Mouse (Mus musculus): ENCODE results near the gene Tango6. TPM values are rescaled to one million over a fixed set of nuclear protein-coding genes. Genes with fewer than 3 reads are reported as not detected.
A peak's percentile ranks its signal among the peaks of the same experiment; 100 is the strongest.
"Not testable (repeated sequence)": the region's sequence is repeated elsewhere in the genome, so short reads cannot be mapped to it uniquely, and the experiment has no call there.

The Tango6 gene
- polyA plus RNA-seq, 1 experiment = 5.9 TPM

GRCm38 (mm10) chr8:106799821-106800220 lies 117.0 kb downstream of the Tango6 start:
- TF ChIP-seq POLR2A (IDR thresholded peaks at IDR 0.05; ENCODE audit: borderline replicate concordance, extremely low read depth, low read depth, low read length) = no peak
- TF ChIP-seq CTCF (IDR thresholded peaks at IDR 0.05; ENCODE audit: insufficient read depth, low read length) = no peak
- 28% methylated on average over 1 of the region's 1 CpGs for WGBS
- peaks cover 7% of the 10 kb centered on the region; the same call in 1 of the 2 replicates for H3K4me1 ChIP-seq (ENCODE audit: control insufficient read depth, insufficient read depth, low read length)
- H3K4me3 ChIP-seq (replicated peaks; ENCODE audit: extremely low read depth, low read depth, low read length) = no peak overlapping the region
- no peak for DNase-seq

GRCm38 (mm10) chr8:106801261-106801660 lies 118.4 kb downstream of the Tango6 start:
- Histone ChIP-seq H3K4me1 (ENCODE audit: control insufficient read depth, insufficient read depth, low read length) (peaks cover 7% of the 10 kb centered on the region; the same call in 1 of the 2 replicates), H3K4me3 (replicated peaks; ENCODE audit: extremely low read depth, low read depth, low read length) (no peak overlapping the region)
- TF ChIP-seq CTCF (IDR thresholded peaks at IDR 0.05; ENCODE audit: insufficient read depth, low read length) = no peak
- no peak for TF ChIP-seq POLR2A (IDR thresholded peaks at IDR 0.05; ENCODE audit: borderline replicate concordance, extremely low read depth, low read depth, low read length)
- DNase-seq = no peak
- 81% methylated on average over 11 of the region's 11 CpGs for WGBS

GRCm38 (mm10) chr8:106802384-106803137 lies 119.7 kb downstream of the Tango6 start:
- H3K4me1 ChIP-seq (ENCODE audit: control insufficient read depth, insufficient read depth, low read length); DNase-seq; H3K4me3 ChIP-seq (replicated peaks; ENCODE audit: extremely low read depth, low read depth, low read length): not testable (repeated sequence)
- WGBS = 66% methylated on average over 12 of the region's 12 CpGs

- Histone ChIP-seq H3K4me3 (replicated peaks; ENCODE audit: extremely low read depth, low read depth, low read length) (no peak overlapping the region), H3K4me1 (ENCODE audit: control insufficient read depth, insufficient read depth, low read length) (peaks cover 6% of the 10 kb centered on the region; the same call in 1 of the 2 replicates)
- 98% methylated on average over 3 of the region's 3 CpGs for WGBS
- TF ChIP-seq CTCF (IDR thresholded peaks at IDR 0.05; ENCODE audit: insufficient read depth, low read length) (0 out of 2 replicates have a peak, but pooled peaks have one; percentile 1), POLR2A (IDR thresholded peaks at IDR 0.05; ENCODE audit: borderline replicate concordance, extremely low read depth, low read depth, low read length) (no peak)
- no peak for DNase-seq
These were observed 123.0 kb downstream of the Tango6 start for GRCm38 (mm10) chr8:106805859-106806258.

GRCm38 (mm10) chr8:106807461-106807860 lies 124.6 kb downstream of the Tango6 start:
- TF ChIP-seq CTCF (IDR thresholded peaks at IDR 0.05; ENCODE audit: insufficient read depth, low read length) = no peak
- no peak for TF ChIP-seq POLR2A (IDR thresholded peaks at IDR 0.05; ENCODE audit: borderline replicate concordance, extremely low read depth, low read depth, low read length)
- WGBS = 97% methylated on average over 4 of the region's 4 CpGs
- H3K4me1 ChIP-seq (ENCODE audit: control insufficient read depth, insufficient read depth, low read length) = no peaks in the 10 kb centered on the region

GRCm38 (mm10) chr8:106809726-106810125 lies 126.9 kb downstream of the Tango6 start:
- no peak for DNase-seq
- Histone ChIP-seq H3K4me1 (ENCODE audit: control insufficient read depth, insufficient read depth, low read length) (no peaks in the 10 kb centered on the region), H3K4me3 (replicated peaks; ENCODE audit: extremely low read depth, low read depth, low read length) (no peak overlapping the region)
- WGBS = 54% methylated on average over 9 of the region's 9 CpGs
- TF ChIP-seq POLR2A (IDR thresholded peaks at IDR 0.05; ENCODE audit: borderline replicate concordance, extremely low read depth, low read depth, low read length) (no peak), CTCF (IDR thresholded peaks at IDR 0.05; ENCODE audit: insufficient read depth, low read length) (no peak)

More at GRCm38 (mm10) chr8:106807461-106807860, 124.6 kb downstream of the Tango6 start:
- no peak for DNase-seq
- H3K4me3 ChIP-seq (replicated peaks; ENCODE audit: extremely low read depth, low read depth, low read length) = no peak overlapping the region

GRCm38 (mm10) chr8:106810406-106810805 lies 127.5 kb downstream of the Tango6 start:
- WGBS = 91% methylated on average over 7 of the region's 7 CpGs
- no peak for DNase-seq
- TF ChIP-seq CTCF (IDR thresholded peaks at IDR 0.05; ENCODE audit: insufficient read depth, low read length) = no peak
- no peak for TF ChIP-seq POLR2A (IDR thresholded peaks at IDR 0.05; ENCODE audit: borderline replicate concordance, extremely low read depth, low read depth, low read length)
- Histone ChIP-seq H3K4me3 (replicated peaks; ENCODE audit: extremely low read depth, low read depth, low read length) (no peak overlapping the region), H3K4me1 (ENCODE audit: control insufficient read depth, insufficient read depth, low read length) (no peaks in the 10 kb centered on the region)

GRCm38 (mm10) chr8:106812560-106812959 lies 129.7 kb downstream of the Tango6 start:
- no peaks in the 10 kb centered on the region for H3K4me1 ChIP-seq (ENCODE audit: control insufficient read depth, insufficient read depth, low read length)
- no peak overlapping the region for H3K4me3 ChIP-seq (replicated peaks; ENCODE audit: extremely low read depth, low read depth, low read length)
- 76% methylated on average over 4 of the region's 4 CpGs for WGBS
- no peak for DNase-seq
- TF ChIP-seq POLR2A (IDR thresholded peaks at IDR 0.05; ENCODE audit: borderline replicate concordance, extremely low read depth, low read depth, low read length) (no peak), CTCF (IDR thresholded peaks at IDR 0.05; ENCODE audit: insufficient read depth, low read length) (no peak)

GRCm38 (mm10) chr8:106816431-106817170 lies 133.7 kb downstream of the Tango6 start:
- Histone ChIP-seq H3K4me3 (replicated peaks; ENCODE audit: extremely low read depth, low read depth, low read length) (no peak overlapping the region), H3K4me1 (ENCODE audit: control insufficient read depth, insufficient read depth, low read length) (no peaks in the 10 kb centered on the region)
- no peak for DNase-seq
- WGBS = 53% methylated on average over 9 of the region's 9 CpGs
- TF ChIP-seq POLR2A (IDR thresholded peaks at IDR 0.05; ENCODE audit: borderline replicate concordance, extremely low read depth, low read depth, low read length) = no peak
- no peak for TF ChIP-seq CTCF (IDR thresholded peaks at IDR 0.05; ENCODE audit: insufficient read depth, low read length)

GRCm38 (mm10) chr8:106817171-106817545 lies 134.3 kb downstream of the Tango6 start:
- WGBS = 69% methylated on average over 4 of the region's 4 CpGs
- TF ChIP-seq POLR2A (IDR thresholded peaks at IDR 0.05; ENCODE audit: borderline replicate concordance, extremely low read depth, low read depth, low read length) = no peak
- no peak for TF ChIP-seq CTCF (IDR thresholded peaks at IDR 0.05; ENCODE audit: insufficient read depth, low read length)
- no peak for DNase-seq
- Histone ChIP-seq H3K4me1 (ENCODE audit: control insufficient read depth, insufficient read depth, low read length) (no peaks in the 10 kb centered on the region), H3K4me3 (replicated peaks; ENCODE audit: extremely low read depth, low read depth, low read length) (no peak overlapping the region)

Measured in lung, adult 2 months (tissue).